Mouse (Mus musculus) spleen, adult 2 months (tissue): Measurements from ENCODE around the gene Gstp3. TPM values are rescaled to one million over a fixed set of nuclear protein-coding genes. Genes with fewer than 3 reads are reported as not detected.

Experiments
- DNase-seq, 2 experiments: peaks; one replicate each; pipeline versions ENCODE4 v3.0.0 to v3.0.0-alpha.2; 2012 to 2021; ENCODE audit warnings: low spot score in 2 of 2, low read depth in 1 of 2
- H3K27ac ChIP-seq: fragments of 200-500 bp; 2 replicates; pipeline ENCODE4 v1.5.1; 2012; ENCODE audit warnings: low read length, inconsistent platforms; ENCODE audit not compliant: insufficient read depth
- H3K27me3 ChIP-seq: fragments of 200-500 bp; 2 replicates; pipeline ENCODE4 v1.6.1; 2012; ENCODE audit warnings: mild to moderate bottlenecking, moderate library complexity, low read length, inconsistent platforms; ENCODE audit not compliant: control insufficient read depth, insufficient read depth
- H3K36me3 ChIP-seq: fragments of 200-500 bp; 2 replicates; pipeline ENCODE4 v1.6.1; 2012; ENCODE audit warnings: mild to moderate bottlenecking, low read length, inconsistent platforms; ENCODE audit not compliant: control insufficient read depth, insufficient read depth
- H3K4me1 ChIP-seq: fragments of 200-500 bp; 2 replicates; pipeline ENCODE4 v1.6.1; 2011; ENCODE audit warnings: inconsistent platforms; ENCODE audit not compliant: control insufficient read depth, insufficient read depth, insufficient read length
- H3K4me3 ChIP-seq: fragments of 200-500 bp; 2 replicates; pipeline ENCODE4 v1.5.1; 2011; ENCODE audit warnings: mild to moderate bottlenecking, inconsistent platforms; ENCODE audit not compliant: insufficient read depth, insufficient read length; ENCODE audit errors: extremely low read depth
- CTCF ChIP-seq: fragments of 200-500 bp; IDR thresholded peaks from 2 replicates; pipeline ENCODE4 v1.5.1; 2011; ENCODE audit warnings: mild to moderate bottlenecking, inconsistent platforms; ENCODE audit not compliant: insufficient read depth, insufficient read length, insufficient replicate concordance; ENCODE audit errors: extremely low read depth
- POLR2A ChIP-seq: fragments of 200-500 bp; IDR thresholded peaks from 2 replicates; pipeline ENCODE4 v1.6.1; 2011; ENCODE audit warnings: low read depth, low read length, inconsistent platforms
- WGBS: fragments of 180-500 bp; shearing (Covaris S2); methylation state at CpG from one replicate; pipeline ENCODE4 v1.1.7; 2018; 5-methylcytosine and 5-hydroxymethylcytosine counted together
- polyA plus RNA-seq: library from polyadenylated mRNA; depleted of rRNA; stranded (reverse); fragments of >200 nt; gene quantifications from 2 replicates; pipeline ENCODE4 v1.2.3, GENCODE M21; 2012

The Gstp3 gene
- polyA plus RNA-seq, 1 experiment = 13.0 TPM

DNA sequence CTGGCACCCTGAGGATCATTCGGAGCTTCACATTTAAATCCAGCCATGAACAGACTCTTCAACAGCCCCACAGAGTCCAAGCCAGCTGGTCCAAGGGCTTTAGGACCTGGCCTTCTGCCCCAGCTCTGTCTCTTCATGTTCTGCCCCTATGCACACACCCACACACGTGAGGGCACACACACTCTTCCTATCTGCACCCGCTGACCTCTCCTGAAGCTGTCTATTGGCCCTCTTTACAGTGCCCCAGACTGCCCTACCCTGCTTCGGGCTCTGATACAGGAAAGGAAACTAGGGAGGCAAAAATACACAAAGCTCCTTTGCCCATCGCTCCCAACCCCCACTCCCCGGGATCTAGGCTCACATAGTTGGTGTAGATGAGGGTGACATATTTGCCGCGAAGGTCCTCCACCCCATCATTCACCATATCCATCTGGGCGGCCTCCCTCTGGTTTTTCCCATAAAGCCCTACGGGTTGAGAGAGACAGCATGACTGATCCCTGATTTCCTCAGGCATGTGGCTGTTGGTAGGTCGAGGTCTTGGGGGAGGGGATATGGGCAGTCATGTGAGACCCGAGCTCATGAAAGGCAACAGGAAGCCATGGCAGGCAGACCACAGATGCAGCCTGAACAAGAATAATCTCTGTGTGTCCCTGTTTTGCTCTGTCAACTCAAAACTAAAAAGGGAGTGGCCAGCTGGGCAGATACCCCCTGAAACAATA lies 22.9 kb downstream of the Gstp3 start:
- WGBS = 64% methylated on average over 12 of the region's 12 CpGs
- no peak overlapping the region for H3K27ac ChIP-seq
- TF ChIP-seq POLR2A (no peak), CTCF (no peak)
- no peaks in the 10 kb centered on the region for H3K27me3 ChIP-seq
- H3K36me3 ChIP-seq = no peaks in the 10 kb centered on the region; the same call in 1 of the 2 replicates
- no peak overlapping the region for H3K4me3 ChIP-seq
- no peak for DNase-seq
- H3K4me1 ChIP-seq = no peaks in the 10 kb centered on the region; the same call in 1 of the 2 replicates

DNA sequence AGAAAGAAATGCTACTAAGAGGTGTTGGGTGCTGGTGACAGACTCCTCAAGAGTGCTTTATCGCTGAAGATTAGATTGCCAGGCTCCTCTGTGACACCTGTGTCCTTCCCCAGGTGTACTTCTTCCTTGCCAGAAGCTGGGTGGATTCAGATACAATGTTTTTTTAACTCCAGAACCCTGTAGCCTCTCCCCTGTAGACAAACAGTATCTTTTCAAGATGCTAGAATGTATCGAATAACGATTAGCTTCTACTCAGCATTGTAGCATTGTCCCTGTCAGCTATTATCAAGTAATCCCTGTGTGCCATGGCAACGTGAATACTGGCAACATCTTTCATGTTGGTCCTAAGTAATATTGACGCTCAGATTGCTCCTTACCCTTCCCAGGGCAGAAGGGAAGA lies 25.6 kb downstream of the Gstp3 start:
- Histone ChIP-seq H3K27ac (no peak overlapping the region), H3K36me3 (no peaks in the 10 kb centered on the region; the same call in 1 of the 2 replicates), H3K4me3 (no peak overlapping the region), H3K4me1 (no peaks in the 10 kb centered on the region; the same call in 1 of the 2 replicates), H3K27me3 (no peaks in the 10 kb centered on the region)
- no peak for DNase-seq
- 76% methylated on average over 5 of the region's 5 CpGs for WGBS
- TF ChIP-seq POLR2A = no peak
- no peak for TF ChIP-seq CTCF

DNA sequence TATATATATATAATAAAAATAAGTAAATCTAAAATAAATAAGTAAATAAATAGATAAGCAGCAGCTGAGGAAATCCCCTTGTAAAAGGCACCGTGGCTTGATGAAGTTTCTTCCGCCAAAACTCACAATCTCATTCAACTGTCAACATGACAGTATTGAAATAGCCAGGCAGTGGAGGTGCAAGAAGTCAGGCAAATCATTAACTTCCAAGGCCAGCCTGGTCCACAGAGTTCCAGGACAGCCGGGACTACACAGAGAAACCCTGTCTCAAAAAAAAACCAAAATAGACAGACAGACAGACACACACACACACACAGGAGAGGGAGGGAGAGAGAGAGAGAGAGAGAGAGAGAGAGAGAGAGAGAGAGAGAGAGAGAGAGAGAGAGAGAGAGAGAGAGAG lies 26.1 kb downstream of the Gstp3 start:
- no peak overlapping the region for H3K4me3 ChIP-seq
- DNase-seq = no peak
- no peak for TF ChIP-seq CTCF
- TF ChIP-seq POLR2A = no peak
- H3K27ac ChIP-seq = no peak overlapping the region
- H3K4me1 ChIP-seq = no peaks in the 10 kb centered on the region; the same call in 1 of the 2 replicates
- 81% methylated on average over 3 of the region's 3 CpGs for WGBS
- H3K36me3 ChIP-seq = no peaks in the 10 kb centered on the region; the same call in 1 of the 2 replicates
- no peaks in the 10 kb centered on the region for H3K27me3 ChIP-seq

DNA sequence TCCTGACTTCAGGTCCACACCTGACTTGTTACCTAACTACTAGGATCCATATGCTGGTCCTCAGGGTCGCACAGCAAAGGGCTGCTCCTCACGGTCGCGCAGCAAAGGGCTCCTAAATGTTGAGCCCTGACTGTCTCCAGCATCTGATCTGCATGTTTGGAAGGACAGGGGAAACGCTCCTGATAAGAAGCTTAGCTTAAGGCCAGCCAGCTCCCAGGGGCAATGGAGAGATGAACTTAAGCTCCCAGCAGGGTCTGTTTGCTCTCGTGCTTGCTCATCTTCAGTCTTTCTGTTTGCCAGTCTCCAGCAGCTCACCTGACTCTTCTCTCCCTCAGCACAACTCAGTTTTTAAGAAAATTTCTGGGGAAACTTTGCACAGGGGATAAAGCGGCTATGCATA lies 26.7 kb downstream of the Gstp3 start:
- 86% methylated on average over 7 of the region's 7 CpGs for WGBS
- H3K27ac ChIP-seq = no peak overlapping the region
- H3K4me3 ChIP-seq = no peak overlapping the region
- no peak for TF ChIP-seq POLR2A
- no peak for TF ChIP-seq CTCF
- H3K36me3 ChIP-seq = no peaks in the 10 kb centered on the region; the same call in 1 of the 2 replicates
- H3K27me3 ChIP-seq = no peaks in the 10 kb centered on the region
- no peaks in the 10 kb centered on the region; the same call in 1 of the 2 replicates for H3K4me1 ChIP-seq
- DNase-seq = no peak

DNA sequence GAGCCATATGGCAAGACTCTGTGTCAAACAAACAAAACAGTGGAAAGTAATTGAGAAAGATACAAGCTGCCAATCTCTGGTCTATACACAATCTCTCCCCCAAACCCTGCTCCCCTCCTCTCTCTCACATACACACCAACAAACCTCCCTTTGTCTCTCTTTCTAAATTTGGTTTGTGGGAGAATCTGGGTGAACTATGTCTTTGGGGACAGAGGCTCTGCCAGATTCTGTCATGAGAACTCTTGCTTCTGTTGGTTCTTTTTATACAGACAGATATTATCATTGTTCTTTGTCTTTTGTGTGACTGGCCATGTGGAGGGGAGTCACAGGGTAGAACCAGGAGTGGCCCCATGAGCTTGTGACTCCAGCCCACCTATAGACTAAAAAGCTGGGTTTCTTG lies 31.8 kb downstream of the Gstp3 start:
- no peak for DNase-seq
- H3K27me3 ChIP-seq = no peaks in the 10 kb centered on the region
- H3K4me3 ChIP-seq = no peak overlapping the region
- no peaks in the 10 kb centered on the region for H3K36me3 ChIP-seq
- no peak overlapping the region for H3K27ac ChIP-seq
- H3K4me1 ChIP-seq = no peaks in the 10 kb centered on the region
- TF ChIP-seq CTCF = no peak
- TF ChIP-seq POLR2A = no peak

DNA sequence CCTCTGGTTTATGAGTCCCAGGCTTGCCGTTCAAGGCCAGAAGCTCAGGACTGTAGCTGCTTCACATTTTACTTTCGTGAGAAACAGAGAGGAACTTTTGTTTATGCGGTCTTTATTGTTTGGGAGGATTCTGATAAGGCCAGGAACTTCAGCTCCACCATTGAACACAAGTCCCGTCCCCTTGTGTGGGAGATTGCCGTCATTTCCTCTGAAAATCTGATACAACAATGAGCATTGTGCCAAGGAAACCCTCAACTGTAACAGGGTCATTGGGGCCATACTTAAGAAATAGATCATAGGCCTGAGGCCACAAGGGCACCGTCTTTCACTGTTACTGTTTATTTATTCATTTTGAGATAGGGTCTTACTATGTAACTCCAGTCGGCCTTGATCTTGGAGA lies 36.2 kb downstream of the Gstp3 start:
- WGBS = 89% methylated on average over 7 of the region's 7 CpGs

DNA sequence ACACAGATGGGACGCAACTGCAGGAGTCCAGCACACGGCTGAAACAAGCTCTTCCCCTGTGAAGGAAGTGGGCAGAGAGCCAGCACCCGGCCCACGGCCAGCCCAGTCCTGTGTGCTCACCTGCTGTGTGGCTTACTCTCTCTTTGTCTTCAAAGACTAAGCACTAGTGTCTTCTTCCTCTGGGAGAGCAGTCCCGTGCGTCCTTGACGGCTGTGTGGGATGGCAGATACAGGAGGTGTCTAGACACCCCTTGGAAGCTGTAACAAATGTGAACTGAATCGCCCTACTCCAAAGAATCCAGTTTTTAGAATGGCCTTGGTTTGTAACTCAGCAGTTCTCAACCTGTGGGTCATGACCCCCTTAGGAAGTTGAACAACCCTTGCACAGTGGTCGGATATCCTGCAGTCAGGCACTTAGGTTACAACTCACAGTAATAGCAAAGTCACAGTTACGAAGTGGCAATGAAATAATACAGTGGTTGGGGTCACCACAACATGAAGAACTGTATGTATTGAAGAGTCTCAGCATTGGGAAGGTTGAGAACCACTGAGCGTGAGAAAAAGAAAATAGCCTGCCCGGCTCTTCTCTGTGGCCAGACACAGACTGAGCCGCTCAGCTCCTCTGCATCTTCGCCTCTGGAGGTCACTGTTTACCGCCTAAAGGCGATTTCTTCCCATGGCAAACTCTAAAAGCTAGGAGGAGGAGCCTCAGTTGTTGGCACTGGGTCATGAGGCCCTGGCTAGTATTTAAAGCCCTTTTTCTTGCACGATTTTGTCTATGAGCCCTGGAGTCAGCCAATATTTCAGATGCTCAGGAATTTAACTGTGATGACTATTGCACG lies 40.4 kb downstream of the Gstp3 start:
- DNase-seq = peak in 1 of 2 experiments; percentile 65
- no peak overlapping the region for H3K27ac ChIP-seq

More for the DNA sequence above, 36.2 kb downstream of the Gstp3 start:
- Histone ChIP-seq H3K36me3 (no peaks in the 10 kb centered on the region), H3K27ac (no peak overlapping the region), H3K27me3 (no peaks in the 10 kb centered on the region), H3K4me1 (no peaks in the 10 kb centered on the region), H3K4me3 (no peak overlapping the region)
- no peak for DNase-seq
- TF ChIP-seq POLR2A (no peak), CTCF (no peak)

More for the DNA sequence above, 40.4 kb downstream of the Gstp3 start:
- 22% methylated on average over 18 of the region's 18 CpGs for WGBS
- H3K4me3 ChIP-seq = no peak overlapping the region
- TF ChIP-seq CTCF = peak; percentile 69; the same call in 1 of the 2 replicates
- no peak for TF ChIP-seq POLR2A
- no peaks in the 10 kb centered on the region for H3K27me3 ChIP-seq
- no peaks in the 10 kb centered on the region for H3K36me3 ChIP-seq
- no peaks in the 10 kb centered on the region for H3K4me1 ChIP-seq
